Comparison of ENCODE assay signal across 35 mouse cellular contexts in genomic region chr12:28572241-28572640, GRCm38 (mm10). TPM values are rescaled to one million over a fixed set of nuclear protein-coding genes. Genes with fewer than 3 reads are reported as not detected.
A peak's percentile ranks its signal among the peaks of the same experiment; 100 is the strongest.
DNase-seq lines count a peak whose midpoint lies in the region; ATAC-seq and TF ChIP-seq lines count a peak whose summit lies in the region.
"Had no signal": no experiment of that assay in that cellular context is flagged by ENCODE, and none has a peak within 500 bp of the region (broad histone marks: within the 10 kb centered on the region; RNA-seq: fewer than 3 reads in every experiment).

No protein-coding gene starts in this region.

- H3K4me1 ChIP-seq in hindbrain, postnatal 0 days (ENCODE audit: insufficient read depth, low read length) = no peaks in the 10 kb centered on the region
- H3K4me1 ChIP-seq in hindbrain, embryonic 13.5 days (replicated peaks) = no peaks in the 10 kb centered on the region
- H3K4me1 ChIP-seq in megakaryocyte, embryonic 14.5 days = no peaks in the 10 kb centered on the region
- H3K4me1 ChIP-seq in midbrain, embryonic 15.5 days = no peaks in the 10 kb centered on the region
- H3K4me1 ChIP-seq: embryonic facial prominence, embryonic 10.5 days; embryonic facial prominence, embryonic 13.5 days; forebrain, embryonic 13.5 days; heart, embryonic 12.5 days; heart, embryonic 15.5 days; hindbrain, embryonic 15.5 days had no signal

- H3K4me2 ChIP-seq in hindbrain, postnatal 0 days (ENCODE audit: low read depth, low read length) = no peak overlapping the region
- no peak overlapping the region for H3K4me2 ChIP-seq in hindbrain, embryonic 13.5 days
- H3K4me2 ChIP-seq in midbrain, embryonic 15.5 days = no peak overlapping the region
- H3K4me2 ChIP-seq: embryonic facial prominence, embryonic 13.5 days; forebrain, embryonic 13.5 days; heart, embryonic 12.5 days; heart, embryonic 15.5 days; hindbrain, embryonic 15.5 days had no signal

- H3K9ac ChIP-seq in hindbrain, postnatal 0 days (replicated peaks; ENCODE audit: low read length) = no peak overlapping the region
- no peak overlapping the region for H3K9ac ChIP-seq in hindbrain, embryonic 13.5 days
- H3K9ac ChIP-seq in midbrain, embryonic 15.5 days = no peak overlapping the region
- H3K9ac ChIP-seq: embryonic facial prominence, embryonic 13.5 days; forebrain, embryonic 13.5 days; heart, embryonic 12.5 days; heart, embryonic 15.5 days; hindbrain, embryonic 15.5 days had no signal

- H3K27me3 ChIP-seq in hindbrain, postnatal 0 days (ENCODE audit: insufficient read depth, low read length) = no peaks in the 10 kb centered on the region
- H3K27me3 ChIP-seq in hindbrain, embryonic 13.5 days = no peaks in the 10 kb centered on the region
- peaks cover 3% of the 10 kb centered on the region for H3K27me3 ChIP-seq in megakaryocyte, embryonic 14.5 days (replicated peaks)
- H3K27me3 ChIP-seq in midbrain, embryonic 15.5 days (replicated peaks) = no peaks in the 10 kb centered on the region
- H3K27me3 ChIP-seq: embryonic facial prominence, embryonic 13.5 days; forebrain, embryonic 13.5 days; heart, embryonic 12.5 days; heart, embryonic 15.5 days; hindbrain, embryonic 15.5 days had no signal

- no peak for ATAC-seq in hindbrain, postnatal 0 days
- no peak for ATAC-seq in hindbrain, embryonic 13.5 days (ENCODE audit: low FRiP score)
- ATAC-seq in megakaryocyte, adult 5-6 weeks (ENCODE audit: poor library complexity, severe bottlenecking) = no peak
- no peak for ATAC-seq in midbrain, embryonic 15.5 days (replicated peaks)
- ATAC-seq: CD4-positive, CD25-positive, alpha-beta regulatory T cell, adult 4 months; forebrain, embryonic 13.5 days; forebrain, embryonic 16.5 days had no signal

- H3K9me3 ChIP-seq in hindbrain, postnatal 0 days (ENCODE audit: low read length) = no peaks in the 10 kb centered on the region
- H3K9me3 ChIP-seq in hindbrain, embryonic 13.5 days = no peaks in the 10 kb centered on the region
- H3K9me3 ChIP-seq in megakaryocyte, embryonic 14.5 days = peaks cover 14% of the 10 kb centered on the region
- H3K9me3 ChIP-seq in midbrain, embryonic 15.5 days = no peaks in the 10 kb centered on the region
- H3K9me3 ChIP-seq: embryonic facial prominence, embryonic 13.5 days; forebrain, embryonic 13.5 days; heart, embryonic 15.5 days; hindbrain, embryonic 15.5 days had no signal

- WGBS in hindbrain, postnatal 0 days = 69% methylated on average over 2 of the region's 2 CpGs
- WGBS in hindbrain, embryonic 13.5 days = 85% methylated on average over 2 of the region's 2 CpGs
- WGBS in midbrain, embryonic 15.5 days = 78% methylated on average over 2 of the region's 2 CpGs

- H3K36me3 ChIP-seq in hindbrain, postnatal 0 days (ENCODE audit: insufficient read depth, low read length) = no peaks in the 10 kb centered on the region
- H3K36me3 ChIP-seq in hindbrain, embryonic 13.5 days = no peaks in the 10 kb centered on the region
- H3K36me3 ChIP-seq in megakaryocyte, embryonic 14.5 days (replicated peaks; ENCODE audit: low read length) = no peaks in the 10 kb centered on the region
- H3K36me3 ChIP-seq in midbrain, embryonic 15.5 days (replicated peaks) = no peaks in the 10 kb centered on the region
- H3K36me3 ChIP-seq: embryonic facial prominence, embryonic 10.5 days; embryonic facial prominence, embryonic 13.5 days; heart, embryonic 12.5 days; heart, embryonic 15.5 days; hindbrain, embryonic 15.5 days had no signal

- no peak overlapping the region for H3K27ac ChIP-seq in hindbrain, postnatal 0 days
- no peak overlapping the region for H3K27ac ChIP-seq in hindbrain, embryonic 13.5 days
- peak overlapping the region; percentile 16; the same call in 1 of the 2 replicates for H3K27ac ChIP-seq in midbrain, embryonic 15.5 days
- H3K27ac ChIP-seq: embryonic facial prominence, embryonic 10.5 days; embryonic facial prominence, embryonic 13.5 days; forebrain, embryonic 13.5 days; heart, embryonic 15.5 days; hindbrain, embryonic 15.5 days had no signal

- H3K4me3 ChIP-seq in hindbrain, postnatal 0 days (ENCODE audit: low read length) = no peak overlapping the region
- no peak overlapping the region for H3K4me3 ChIP-seq in hindbrain, embryonic 13.5 days
- peak overlapping the region; percentile 23 for H3K4me3 ChIP-seq in megakaryocyte, embryonic 14.5 days (replicated peaks)
- H3K4me3 ChIP-seq in midbrain, embryonic 15.5 days = no peak overlapping the region
- H3K4me3 ChIP-seq: embryonic facial prominence, embryonic 10.5 days; embryonic facial prominence, embryonic 13.5 days; erythroblast, embryonic 14.5 days; forebrain, embryonic 13.5 days; heart, embryonic 12.5 days; heart, embryonic 15.5 days; hindbrain, embryonic 15.5 days had no signal

- DNase-seq in hindbrain, postnatal 0 days (ENCODE audit: low spot score) = peak; percentile 48
- DNase-seq in brain, adult 2 months (ENCODE audit: low read depth, low spot score) = peak; percentile 53
- no peak for DNase-seq in thymus, postnatal 36 days
- DNase-seq in left cerebral cortex, adult 8-10 months (ENCODE audit: low spot score in 2 of 2) = no peak
- DNase-seq: adrenal gland, adult 2 months; adrenal gland, postnatal 14 days; cerebellum, adult 11-12 months; cerebellum, adult 8-10 months; cerebellum, postnatal 10 days; cerebellum, postnatal 36 days; embryo, embryonic 11 days; gastrocnemius, postnatal 25 days; heart, adult 18-20 months; heart, postnatal 10 days; heart, postnatal 36 days had no signal

- TF ChIP-seq CTCF in hindbrain, postnatal 0 days (IDR thresholded peaks at IDR 0.05; ENCODE audit: low read depth) = no peak

RNA-seq across cellular contexts. Expression of gene Allc, which starts 10.1 kb away (rescaled TPM):
- total RNA-seq in hindbrain, postnatal 0 days (2014; rRNA removed) = 0.11 TPM in 1 of 2 replicates, not detected in the other
- polyA plus RNA-seq in hindbrain, postnatal 0 days (2015; fragmentation: Nextera tagmentation; extraction: Ambion mirVana) = 0.24 TPM in 1 of 2 replicates, not detected in the other
- 0.27 TPM in 1 of 2 replicates, not detected in the other for polyA plus RNA-seq in hindbrain, embryonic 13.5 days (2015; fragmentation: Nextera tagmentation; extraction: Ambion mirVana)
- not detected in 2 replicates for polyA plus RNA-seq in megakaryocyte, embryonic 14.5 days (2012; ENCODE audit: insufficient read depth, low replicate concordance)
- not detected in 2 replicates for total RNA-seq in megakaryocyte, adult 5-6 weeks (2015)
- total RNA-seq in megakaryocyte, adult 5-6 weeks (2017) = not detected in 2 replicates
- polyA plus RNA-seq in midbrain, embryonic 15.5 days (2015; fragmentation: Nextera tagmentation; extraction: Ambion mirVana) = 0.20 and 0.23 TPM in 2 replicates
- total RNA-seq in left cerebral cortex, adult 8-10 months (2022) = 1 to 10 TPM in 1 of 4 experiments, under 1 TPM in 3; 0.74 to 1.3 (median 0.91) TPM
- total RNA-seq: adrenal gland, adult 2 months; adrenal gland, postnatal 14 days; adrenal gland, postnatal 4 days; gastrocnemius, adult 8-10 months; gastrocnemius, postnatal 25 days; heart, adult 18-20 months; heart, postnatal 10 days; heart, postnatal 36 days had no signal
- polyA plus RNA-seq: adrenal gland, adult 2 months; brain, embryonic 14.5 days; C2C12; CD4-positive, CD25-positive, alpha-beta regulatory T cell, adult 4 months; embryonic facial prominence, embryonic 10.5 days; embryonic facial prominence, embryonic 13.5 days; erythroblast, embryonic 14.5 days; forebrain, embryonic 13.5 days; heart, embryonic 12.5 days; heart, embryonic 15.5 days; hindbrain, embryonic 11.5 days; hindbrain, embryonic 15.5 days had no signal

RNA-seq across cellular contexts. Expression of gene Dcdc2c, which starts 20.0 kb away (rescaled TPM):
- total RNA-seq in hindbrain, postnatal 0 days (2014; rRNA removed) = not detected in 2 replicates
- polyA plus RNA-seq in hindbrain, postnatal 0 days (2015; fragmentation: Nextera tagmentation; extraction: Ambion mirVana) = 0.10 TPM in 1 of 2 replicates, not detected in the other
- polyA plus RNA-seq in hindbrain, embryonic 13.5 days (2015; fragmentation: Nextera tagmentation; extraction: Ambion mirVana) = 0.30 TPM in 1 of 2 replicates, not detected in the other
- polyA plus RNA-seq in megakaryocyte, embryonic 14.5 days (2012; ENCODE audit: insufficient read depth, low replicate concordance) = not detected in 2 replicates
- total RNA-seq in megakaryocyte, adult 5-6 weeks (2015) = not detected in 2 replicates
- 0.45 TPM in 1 of 2 replicates, not detected in the other for total RNA-seq in megakaryocyte, adult 5-6 weeks (2017)
- polyA plus RNA-seq in midbrain, embryonic 15.5 days (2015; fragmentation: Nextera tagmentation; extraction: Ambion mirVana) = 0.13 and 0.31 TPM in 2 replicates
- under 1 TPM; 0.48 to 1.00 (median 0.62) TPM for total RNA-seq in left cerebral cortex, adult 8-10 months (2022)
- total RNA-seq: gastrocnemius, adult 8-10 months; gastrocnemius, postnatal 25 days; heart, adult 18-20 months; heart, postnatal 36 days; MEL had no signal
- polyA plus RNA-seq: adrenal gland, adult 2 months; C2C12; CD4-positive, CD25-positive, alpha-beta regulatory T cell, adult 4 months; forebrain, embryonic 13.5 days; forebrain, embryonic 16.5 days; gonadal fat pad, adult 2 months; heart, embryonic 12.5 days; heart, embryonic 15.5 days; hindbrain, embryonic 15.5 days had no signal

RNA-seq across cellular contexts. Expression of gene Colec11, which starts 50.9 kb away (rescaled TPM):
- total RNA-seq in hindbrain, postnatal 0 days (2014; rRNA removed) = 1.2 TPM in 1 of 2 replicates, not detected in the other
- polyA plus RNA-seq in hindbrain, postnatal 0 days (2015; fragmentation: Nextera tagmentation; extraction: Ambion mirVana) = 1.4 TPM in 2 replicates
- polyA plus RNA-seq in hindbrain, embryonic 13.5 days (2015; fragmentation: Nextera tagmentation; extraction: Ambion mirVana) = 1.1 and 1.5 TPM in 2 replicates
- 20.7 and 32.6 TPM in 2 replicates for polyA plus RNA-seq in megakaryocyte, embryonic 14.5 days (2012; ENCODE audit: insufficient read depth, low replicate concordance)
- total RNA-seq in megakaryocyte, adult 5-6 weeks (2015) = 0.25 TPM in 1 of 2 replicates, not detected in the other
- 0.92 TPM in 1 of 2 replicates, not detected in the other for total RNA-seq in megakaryocyte, adult 5-6 weeks (2017)
- polyA plus RNA-seq in midbrain, embryonic 15.5 days (2015; fragmentation: Nextera tagmentation; extraction: Ambion mirVana) = 1.0 TPM in 2 replicates
- under 1 TPM in 3 of 4 experiments, not detected in 1; 0.35 to 0.39 (median 0.35) TPM for total RNA-seq in left cerebral cortex, adult 8-10 months (2022)
- polyA plus RNA-seq: C2C12; CD4-positive, CD25-positive, alpha-beta regulatory T cell, adult 4 months; embryonic facial prominence, embryonic 13.5 days; erythroblast, embryonic 14.5 days had no signal

Comparison
In these comparisons a context has a peak if more than half of its experiments do, and no peak if none do; other contexts are left out.
1. DNase-seq: peak in hindbrain, postnatal 0 days (single experiment) and brain, adult 2 months (single experiment); none in thymus, postnatal 36 days (0 of 2) and left cerebral cortex, adult 8-10 months (0 of 2).